Mouse (Mus musculus) heart, embryonic 16.5 days (tissue): ENCODE measurements around the gene Tbc1d22a. TPM values are rescaled to one million over a fixed set of nuclear protein-coding genes. Genes with fewer than 3 reads are reported as not detected.

ENCODE experiments used
- ATAC-seq: fragments of 200-750 bp; cut with Nextera tagmentation; replicated peaks from 2 replicates; pipeline ENCODE4 v1.8.0; 2017; ENCODE audit warnings: moderate number of reproducible peaks; ENCODE audit not compliant: insufficient read depth, low FRiP score; ENCODE audit errors: extremely low read depth
- H3K27ac ChIP-seq: fragments of 300-500 bp; sonication (generic); 2 replicates; pipeline ENCODE4 v1.5.1; 2014; ENCODE audit warnings: mild to moderate bottlenecking, low read length, control low read depth, moderate library complexity
- H3K27me3 ChIP-seq: fragments of 300-500 bp; sonication (generic); 2 replicates; pipeline ENCODE4 v1.6.1; 2014; ENCODE audit warnings: low read length, mixed read lengths; ENCODE audit not compliant: control insufficient read depth, insufficient read depth
- H3K36me3 ChIP-seq: fragments of 300-500 bp; sonication (generic); 2 replicates; pipeline ENCODE4 v1.6.1; 2014; ENCODE audit not compliant: control insufficient read depth, insufficient read depth
- H3K4me1 ChIP-seq: fragments of 300-500 bp; sonication (generic); 2 replicates; pipeline ENCODE4 v1.6.1; 2014; ENCODE audit warnings: low read length, mixed read lengths; ENCODE audit not compliant: control insufficient read depth, insufficient read depth
- H3K4me2 ChIP-seq: fragments of 300-500 bp; sonication (generic); 2 replicates; pipeline ENCODE4 v1.6.1; 2014; ENCODE audit warnings: low read depth, mild to moderate bottlenecking, control low read depth, low read length
- H3K4me3 ChIP-seq: fragments of 300-500 bp; sonication (generic); 2 replicates; pipeline ENCODE4 v1.5.1; 2014; ENCODE audit warnings: mild to moderate bottlenecking, control low read depth, low read length
- H3K9ac ChIP-seq: fragments of 300-500 bp; sonication (generic); 2 replicates; pipeline ENCODE4 v1.6.1; 2014; ENCODE audit warnings: low read length, control low read depth
- H3K9me3 ChIP-seq: fragments of 300-500 bp; sonication (generic); replicated peaks from 2 replicates; pipeline ENCODE4 v1.6.1; 2016; ENCODE audit warnings: low read length; ENCODE audit not compliant: control insufficient read depth
- WGBS: fragments of 180-500 bp; shearing (Covaris S2); extraction: QIAGEN DNeasy Blood & Tissue Kit; methylation state at CpG from one replicate; pipeline ENCODE4 v1.1.7; 2014; 5-methylcytosine and 5-hydroxymethylcytosine counted together
- polyA plus RNA-seq: library from polyadenylated mRNA; unstranded; fragments of >200 nt; fragmentation: Nextera tagmentation; extraction: Ambion mirVana; gene quantifications from 2 replicates; pipeline ENCODE4 v1.2.1, GENCODE M21; 2015

Tbc1d22a gene
- polyA plus RNA-seq, 1 experiment from 2014 or later: 11.5 TPM

- no peaks in the 10 kb centered on the region for H3K9me3 ChIP-seq
- no peaks in the 10 kb centered on the region for H3K27me3 ChIP-seq
- H3K4me3 ChIP-seq: no peak overlapping the region
- no peak overlapping the region for H3K4me2 ChIP-seq
- H3K9ac ChIP-seq: no peak overlapping the region
- no peaks in the 10 kb centered on the region for H3K4me1 ChIP-seq
- no peak overlapping the region for H3K27ac ChIP-seq
- H3K36me3 ChIP-seq: no peaks in the 10 kb centered on the region
- ATAC-seq: no peak
Measured at GRCm38 (mm10) chr15:86252130-86252529, 37.9 kb downstream of the Tbc1d22a start.

GRCm38 (mm10) chr15:86252684-86253083 lies 38.4 kb downstream of the Tbc1d22a start:
- no peaks in the 10 kb centered on the region for H3K36me3 ChIP-seq
- no peak for ATAC-seq
- no peaks in the 10 kb centered on the region for H3K27me3 ChIP-seq
- H3K4me3 ChIP-seq: no peak overlapping the region
- no peaks in the 10 kb centered on the region for H3K9me3 ChIP-seq
- no peak overlapping the region for H3K4me2 ChIP-seq
- no peaks in the 10 kb centered on the region for H3K4me1 ChIP-seq
- 45% methylated on average over 4 of the region's 4 CpGs for WGBS
- H3K9ac ChIP-seq: no peak overlapping the region
- H3K27ac ChIP-seq: no peak overlapping the region

GRCm38 (mm10) chr15:86253411-86253810 lies 39.2 kb downstream of the Tbc1d22a start:
- Histone ChIP-seq H3K4me2 (no peak overlapping the region), H3K9ac (no peak overlapping the region), H3K27me3 (no peaks in the 10 kb centered on the region), H3K9me3 (no peaks in the 10 kb centered on the region), H3K36me3 (no peaks in the 10 kb centered on the region), H3K27ac (no peak overlapping the region), H3K4me1 (peaks cover 2% of the 10 kb centered on the region; the same call in 1 of the 2 replicates), H3K4me3 (no peak overlapping the region)
- WGBS: 57% methylated on average over 10 of the region's 10 CpGs
- ATAC-seq: no peak

- H3K4me2 ChIP-seq: no peak overlapping the region
- H3K4me1 ChIP-seq: peaks cover 2% of the 10 kb centered on the region; the same call in 1 of the 2 replicates
- no peak overlapping the region for H3K27ac ChIP-seq
- no peak overlapping the region for H3K4me3 ChIP-seq
- no peak overlapping the region for H3K9ac ChIP-seq
- WGBS: 85% methylated on average over 5 of the region's 5 CpGs
- no peaks in the 10 kb centered on the region for H3K36me3 ChIP-seq
- ATAC-seq: no peak
- no peaks in the 10 kb centered on the region for H3K9me3 ChIP-seq
- H3K27me3 ChIP-seq: no peaks in the 10 kb centered on the region
Measured at GRCm38 (mm10) chr15:86256201-86256600, 41.9 kb downstream of the Tbc1d22a start.

GRCm38 (mm10) chr15:86256728-86257179 lies 42.5 kb downstream of the Tbc1d22a start:
- WGBS: 73% methylated on average over 4 of the region's 4 CpGs
- ATAC-seq: no peak
- no peak overlapping the region for H3K4me2 ChIP-seq
- no peaks in the 10 kb centered on the region for H3K27me3 ChIP-seq
- peaks cover 2% of the 10 kb centered on the region; the same call in 1 of the 2 replicates for H3K4me1 ChIP-seq
- H3K36me3 ChIP-seq: no peaks in the 10 kb centered on the region
- H3K4me3 ChIP-seq: no peak overlapping the region
- no peak overlapping the region for H3K27ac ChIP-seq
- H3K9me3 ChIP-seq: no peaks in the 10 kb centered on the region
- H3K9ac ChIP-seq: no peak overlapping the region

GRCm38 (mm10) chr15:86257916-86258685 lies 43.8 kb downstream of the Tbc1d22a start:
- Histone ChIP-seq H3K27me3 (no peaks in the 10 kb centered on the region), H3K9ac (no peak overlapping the region), H3K4me3 (no peak overlapping the region), H3K4me1 (peaks cover 2% of the 10 kb centered on the region; the same call in 1 of the 2 replicates), H3K36me3 (no peaks in the 10 kb centered on the region), H3K27ac (no peak overlapping the region), H3K9me3 (no peaks in the 10 kb centered on the region), H3K4me2 (no peak overlapping the region)
- no peak for ATAC-seq
- 68% methylated on average over 9 of the region's 9 CpGs for WGBS

GRCm38 (mm10) chr15:86259233-86259632 lies 45.0 kb downstream of the Tbc1d22a start:
- H3K4me3 ChIP-seq: no peak overlapping the region
- H3K9me3 ChIP-seq: no peaks in the 10 kb centered on the region
- 75% methylated on average over 4 of the region's 4 CpGs for WGBS
- H3K4me2 ChIP-seq: no peak overlapping the region
- no peak overlapping the region for H3K9ac ChIP-seq
- peaks cover 2% of the 10 kb centered on the region; the same call in 1 of the 2 replicates for H3K4me1 ChIP-seq
- ATAC-seq: no peak
- H3K27ac ChIP-seq: no peak overlapping the region
- H3K27me3 ChIP-seq: no peaks in the 10 kb centered on the region
- no peaks in the 10 kb centered on the region for H3K36me3 ChIP-seq

GRCm38 (mm10) chr15:86260111-86260510 lies 45.9 kb downstream of the Tbc1d22a start:
- Histone ChIP-seq H3K27ac (no peak overlapping the region), H3K9ac (no peak overlapping the region), H3K27me3 (no peaks in the 10 kb centered on the region), H3K4me1 (peaks cover 2% of the 10 kb centered on the region; the same call in 1 of the 2 replicates), H3K4me3 (no peak overlapping the region), H3K36me3 (no peaks in the 10 kb centered on the region), H3K9me3 (no peaks in the 10 kb centered on the region), H3K4me2 (no peak overlapping the region)
- ATAC-seq: no peak
- 91% methylated on average over 4 of the region's 4 CpGs for WGBS

- Histone ChIP-seq H3K27me3 (no peaks in the 10 kb centered on the region), H3K4me1 (no peaks in the 10 kb centered on the region), H3K9ac (no peak overlapping the region), H3K4me2 (no peak overlapping the region), H3K9me3 (no peaks in the 10 kb centered on the region), H3K36me3 (no peaks in the 10 kb centered on the region), H3K27ac (no peak overlapping the region), H3K4me3 (no peak overlapping the region)
- no peak for ATAC-seq
- 60% methylated on average over 3 of the region's 3 CpGs for WGBS
Measured at GRCm38 (mm10) chr15:86264389-86264788, 50.1 kb downstream of the Tbc1d22a start.
